Mouse (Mus musculus) kidney, postnatal 0 days (tissue): ENCODE measurements around the gene Pld5. TPM values are rescaled to one million over a fixed set of nuclear protein-coding genes. Genes with fewer than 3 reads are reported as not detected.

Experiments used
- ATAC-seq: fragments of 200-750 bp; cut with Nextera tagmentation; replicated peaks from 2 replicates; pipeline ENCODE4 v1.8.0; 2017; ENCODE audit warnings: low read depth, moderate number of reproducible peaks, moderate TSS enrichment, moderate library complexity; ENCODE audit not compliant: low FRiP score
- DNase-seq: peaks from one replicate; pipeline ENCODE4 v3.0.0-alpha.2; 2016; ENCODE audit warnings: low spot score
- H3K27ac ChIP-seq: fragments of 300-500 bp; sonication (generic); 2 replicates; pipeline ENCODE4 v1.5.1; 2014; ENCODE audit warnings: mild to moderate bottlenecking
- H3K27me3 ChIP-seq: fragments of 300-500 bp; sonication (generic); 2 replicates; pipeline ENCODE4 v1.6.1; 2014; ENCODE audit warnings: low read length, mixed read lengths; ENCODE audit not compliant: insufficient read depth
- H3K36me3 ChIP-seq: fragments of 300-500 bp; sonication (generic); 2 replicates; pipeline ENCODE4 v1.6.1; 2014; ENCODE audit warnings: low read length, mixed read lengths; ENCODE audit not compliant: insufficient read depth
- H3K4me1 ChIP-seq: fragments of 300-500 bp; sonication (generic); replicated peaks from 2 replicates; pipeline ENCODE4 v1.6.1; 2014; ENCODE audit warnings: antibody characterized with exemption, low read length, mixed read lengths; ENCODE audit not compliant: insufficient read depth
- H3K4me2 ChIP-seq: fragments of 300-500 bp; sonication (generic); 2 replicates; pipeline ENCODE4 v1.6.1; 2014; ENCODE audit warnings: mild to moderate bottlenecking, low read length, moderate library complexity, mixed read lengths
- H3K4me3 ChIP-seq: fragments of 300-500 bp; sonication (generic); replicated peaks from 2 replicates; pipeline ENCODE4 v1.5.1; 2014; ENCODE audit warnings: low read depth, low read length
- H3K9ac ChIP-seq: fragments of 300-500 bp; sonication (generic); 2 replicates; pipeline ENCODE4 v1.6.1; 2014; ENCODE audit warnings: low read depth, low read length
- H3K9me3 ChIP-seq: fragments of 300-500 bp; sonication (generic); replicated peaks from 2 replicates; pipeline ENCODE4 v1.6.1; 2016; ENCODE audit warnings: low read length, inconsistent platforms, mixed read lengths
- CTCF ChIP-seq: IDR thresholded peaks from 2 replicates; pipeline ENCODE4 v1.5.1; 2016; ENCODE audit warnings: antibody characterized with exemption, low read depth, mild to moderate bottlenecking, moderate library complexity
- WGBS: fragments of 180-500 bp; shearing (Covaris S2); extraction: QIAGEN DNeasy Blood & Tissue Kit; methylation state at CpG from one replicate; pipeline ENCODE4 v1.1.7; 2014; 5-methylcytosine and 5-hydroxymethylcytosine counted together
- polyA plus RNA-seq: library from polyadenylated mRNA; unstranded; fragments of >200 nt; fragmentation: Nextera tagmentation; extraction: Ambion mirVana; gene quantifications from 2 replicates; pipeline ENCODE4 v1.2.1, GENCODE M21; 2015

Gene Pld5
- 0.51 and 0.55 TPM in 2 replicates for polyA plus RNA-seq

DNA sequence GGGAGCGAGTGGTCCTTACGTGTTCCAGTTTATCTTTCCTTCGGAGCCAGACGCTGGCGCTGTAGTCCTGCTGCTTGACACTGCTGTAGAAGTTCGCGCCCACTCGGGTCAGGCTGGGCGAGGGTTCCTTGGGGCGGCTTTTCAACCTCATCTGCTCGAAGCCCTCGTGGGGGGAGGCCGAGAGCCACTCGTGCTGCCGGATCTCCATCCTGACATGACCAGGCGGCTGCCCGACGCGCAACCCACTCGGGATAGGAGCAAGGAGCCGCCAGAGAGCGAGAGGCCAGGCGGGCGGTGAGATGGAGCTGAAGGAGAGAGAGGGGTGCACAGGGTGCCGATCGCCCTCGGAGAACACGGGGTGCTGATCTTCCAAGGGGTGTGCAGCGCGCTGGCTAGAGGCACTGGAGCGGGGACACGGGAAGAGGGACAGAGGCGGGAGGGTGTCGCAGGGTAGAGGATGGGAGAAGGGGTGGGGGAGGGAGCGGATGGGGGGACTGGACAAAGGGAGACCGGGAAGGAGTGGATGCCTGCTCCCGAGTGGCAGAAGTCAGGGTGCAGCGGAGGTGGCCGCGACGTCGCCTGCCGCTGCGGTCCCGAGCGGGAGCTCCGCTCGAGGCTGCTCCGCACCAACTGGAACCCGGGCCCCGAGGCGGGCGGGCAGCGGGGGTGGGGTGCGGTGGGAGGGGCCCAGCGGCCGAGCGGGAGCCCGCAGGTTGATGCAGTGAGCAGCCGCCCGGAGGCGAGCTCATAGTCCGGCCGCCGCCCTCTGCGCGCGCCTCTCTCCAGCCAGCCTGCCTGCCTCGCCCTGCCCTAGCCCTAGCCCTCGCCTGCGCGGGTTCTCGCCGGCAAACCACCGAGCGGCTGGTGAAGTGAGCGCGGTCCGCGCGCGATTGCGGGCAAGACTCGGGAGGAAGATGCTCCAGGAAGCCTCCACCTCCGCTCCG lies at the start of gene Pld5:
Pld5 (minus strand) TSS at position 646 of the 944 bp plus-strand sequence.
- peaks cover 12% of the 10 kb centered on the region for H3K27me3 ChIP-seq
- DNase-seq: peak; percentile 33
- H3K36me3 ChIP-seq: no peaks in the 10 kb centered on the region
- under 1% methylated on average over 71 of the region's 86 CpGs for WGBS
- H3K9ac ChIP-seq: peak within 1 kb of the TSS; percentile 37; the same call in 1 of the 2 replicates
- H3K27ac ChIP-seq: no peak within 1 kb of the TSS
- no peak for TF ChIP-seq CTCF
- H3K4me3 ChIP-seq: peak within 1 kb of the TSS; percentile 53
- ATAC-seq: peak; percentile 92
- no peaks in the 10 kb centered on the region; the same call in 1 of the 2 replicates for H3K4me1 ChIP-seq
- peak within 1 kb of the TSS; percentile 90 for H3K4me2 ChIP-seq
- H3K9me3 ChIP-seq: no peaks in the 10 kb centered on the region

DNA sequence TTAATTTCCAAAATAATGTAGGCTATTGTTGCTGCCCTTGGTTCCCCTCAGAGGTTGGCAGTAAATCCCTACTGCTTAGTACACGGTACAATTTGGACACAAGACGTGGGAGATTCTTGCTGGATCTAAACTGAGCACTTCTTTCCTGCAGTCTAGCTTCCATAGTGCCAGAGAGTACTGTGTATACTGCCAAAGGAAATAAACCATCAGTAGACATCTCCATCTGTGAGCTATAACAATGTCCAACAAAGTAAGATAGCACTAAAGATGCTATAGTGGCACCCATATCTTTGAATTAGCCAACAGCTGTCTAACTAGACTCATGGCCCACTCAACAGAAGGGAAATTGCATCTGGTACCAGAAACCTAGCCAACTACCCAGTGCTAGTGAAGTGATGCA lies 40.0 kb upstream of the Pld5 start:
- DNase-seq (no peak), ATAC-seq (no peak)
- Histone ChIP-seq H3K27me3 (no peaks in the 10 kb centered on the region), H3K4me2 (no peak overlapping the region), H3K9me3 (no peaks in the 10 kb centered on the region), H3K36me3 (no peaks in the 10 kb centered on the region), H3K4me3 (no peak overlapping the region), H3K27ac (no peak overlapping the region), H3K4me1 (no peaks in the 10 kb centered on the region), H3K9ac (no peak overlapping the region)
- no peak for TF ChIP-seq CTCF
- 68% methylated on average over 2 of the region's 2 CpGs for WGBS

DNA sequence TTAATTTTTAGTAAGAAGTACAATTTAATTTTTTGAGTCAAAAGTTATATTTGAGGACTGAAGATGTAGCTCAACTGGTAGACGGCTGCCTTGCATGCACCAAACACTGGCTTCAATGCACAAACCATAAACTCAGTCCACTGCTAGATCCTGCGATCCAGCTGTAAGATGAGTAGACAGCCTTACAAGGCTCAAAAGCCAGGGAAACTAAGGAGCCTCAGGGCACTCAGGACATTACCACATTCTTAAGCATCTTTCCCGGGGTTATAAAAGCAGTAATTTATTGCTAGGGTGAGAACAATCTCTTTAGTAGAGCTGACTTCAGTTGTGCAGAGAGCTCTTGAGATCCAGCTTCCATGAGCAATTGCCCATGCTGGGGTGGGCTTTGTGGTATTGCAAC lies 35.1 kb upstream of the Pld5 start:
- TF ChIP-seq CTCF: no peak
- H3K27me3 ChIP-seq: no peaks in the 10 kb centered on the region
- DNase-seq: peak; percentile 52
- no peak overlapping the region for H3K4me3 ChIP-seq
- H3K9ac ChIP-seq: no peak overlapping the region
- H3K4me1 ChIP-seq: no peaks in the 10 kb centered on the region
- 15% methylated on average over 3 of the region's 3 CpGs for WGBS
- no peaks in the 10 kb centered on the region for H3K9me3 ChIP-seq
- H3K36me3 ChIP-seq: no peaks in the 10 kb centered on the region
- ATAC-seq: no peak
- no peak overlapping the region for H3K4me2 ChIP-seq
- no peak overlapping the region for H3K27ac ChIP-seq

DNA sequence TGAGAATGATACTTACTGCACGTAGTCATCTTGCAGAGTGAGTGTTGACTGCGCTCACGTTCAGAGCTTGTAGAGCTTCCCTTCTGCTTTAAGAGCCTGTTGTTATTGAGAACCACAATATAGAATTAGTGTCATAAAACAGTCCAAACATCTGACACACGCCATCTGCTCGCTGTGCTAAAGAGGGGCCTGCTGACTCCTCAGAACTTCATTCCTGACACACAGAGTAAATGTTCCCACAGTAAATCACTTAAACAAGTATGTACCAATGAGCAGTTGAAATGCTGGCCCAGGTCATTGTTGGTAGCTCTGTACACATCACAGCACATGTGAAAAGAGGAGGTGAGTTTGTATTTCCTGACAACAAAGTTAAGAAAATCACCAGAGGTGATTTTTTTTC lies 14.3 kb upstream of the Pld5 start:
- H3K27ac ChIP-seq: no peak overlapping the region
- no peaks in the 10 kb centered on the region for H3K4me1 ChIP-seq
- ATAC-seq (peak; percentile 33; the same call in 1 of the 2 replicates), DNase-seq (peak; percentile 85)
- no peaks in the 10 kb centered on the region for H3K36me3 ChIP-seq
- 21% methylated on average over 5 of the region's 5 CpGs for WGBS
- no peak for TF ChIP-seq CTCF
- no peak overlapping the region for H3K4me3 ChIP-seq
- no peak overlapping the region for H3K4me2 ChIP-seq
- no peak overlapping the region for H3K9ac ChIP-seq
- no peaks in the 10 kb centered on the region for H3K9me3 ChIP-seq
- no peaks in the 10 kb centered on the region for H3K27me3 ChIP-seq

DNA sequence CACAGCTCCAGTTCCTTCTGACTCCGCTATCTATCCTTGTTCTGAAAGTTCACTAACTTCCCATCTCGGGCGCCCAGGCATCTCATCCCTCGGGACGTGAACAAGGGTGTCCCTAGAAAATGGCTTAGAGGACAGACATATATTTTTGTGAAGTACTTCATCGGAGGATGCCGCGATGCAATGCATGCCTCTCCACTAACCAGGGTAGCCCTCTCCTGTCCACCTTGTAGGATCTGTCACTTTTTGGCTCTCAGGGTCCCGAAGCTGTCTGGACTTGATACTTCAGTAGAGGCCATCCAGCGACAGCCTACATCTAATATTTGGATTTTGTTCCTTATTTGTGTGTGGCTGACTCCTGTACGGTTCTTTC lies 484 bp upstream of the Pld5 start:
- DNase-seq (no peak), ATAC-seq (peak; percentile 8; the same call in 1 of the 2 replicates)
- Histone ChIP-seq H3K27ac (no peak overlapping the region), H3K27me3 (peaks cover 12% of the 10 kb centered on the region), H3K4me1 (no peaks in the 10 kb centered on the region; the same call in 1 of the 2 replicates), H3K36me3 (no peaks in the 10 kb centered on the region), H3K4me3 (peak overlapping the region; percentile 53), H3K9me3 (no peaks in the 10 kb centered on the region), H3K9ac (0 out of 2 replicates have a peak overlapping the region, but pooled peaks have one; percentile 37), H3K4me2 (peak overlapping the region; percentile 90)
- no peak for TF ChIP-seq CTCF
- WGBS: 13% methylated on average over 11 of the region's 11 CpGs

DNA sequence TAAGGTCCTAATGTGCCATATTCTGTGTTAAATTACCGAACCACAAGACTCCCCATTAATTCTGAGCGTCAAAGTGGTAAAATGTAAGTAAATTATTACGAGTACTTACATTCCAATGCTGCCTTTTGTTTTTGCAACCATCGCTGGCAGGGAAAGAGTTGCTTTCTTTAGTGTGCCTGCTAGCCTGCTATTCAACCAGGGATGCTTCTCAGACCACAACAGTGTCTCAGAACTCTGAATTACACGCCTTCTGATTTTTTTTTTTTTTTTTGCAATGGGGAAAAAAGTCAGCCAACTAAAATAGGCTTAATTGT lies 26.4 kb downstream of the Pld5 start:
- Histone ChIP-seq H3K4me2 (no peak overlapping the region), H3K9ac (no peak overlapping the region), H3K4me3 (no peak overlapping the region), H3K27ac (no peak overlapping the region), H3K9me3 (no peaks in the 10 kb centered on the region), H3K27me3 (no peaks in the 10 kb centered on the region), H3K4me1 (no peaks in the 10 kb centered on the region), H3K36me3 (no peaks in the 10 kb centered on the region)
- ATAC-seq: no peak
- no peak for TF ChIP-seq CTCF
- WGBS: 57% methylated on average over 5 of the region's 5 CpGs
- peak; percentile 55 for DNase-seq
